Mouse (Mus musculus) stomach, postnatal 0 days (tissue): ENCODE measurements around the gene Nup160. TPM values are rescaled to one million over a fixed set of nuclear protein-coding genes. Genes with fewer than 3 reads are reported as not detected.

Experiments used
- ATAC-seq: fragments of 200-750 bp; cut with Nextera tagmentation; 2 replicates; pipeline ENCODE4 v1.8.0; 2017; ENCODE audit not compliant: low FRiP score, low TSS enrichment
- DNase-seq: peaks from one replicate; pipeline ENCODE4 v3.0.0-alpha.2; 2016; ENCODE audit warnings: low spot score
- H3K27ac ChIP-seq: fragments of 300-500 bp; sonication (generic); replicated peaks from 2 replicates; pipeline ENCODE4 v1.5.1; 2014; ENCODE audit warnings: mild to moderate bottlenecking, control low read depth
- H3K27me3 ChIP-seq: fragments of 300-500 bp; sonication (generic); 2 replicates; pipeline ENCODE4 v1.6.1; 2014; ENCODE audit warnings: low read length; ENCODE audit not compliant: control insufficient read depth, insufficient read depth
- H3K36me3 ChIP-seq: fragments of 300-500 bp; sonication (generic); 2 replicates; pipeline ENCODE4 v1.6.1; 2014; ENCODE audit warnings: low read length, mixed read lengths; ENCODE audit not compliant: control insufficient read depth, insufficient read depth
- H3K4me1 ChIP-seq: fragments of 300-500 bp; sonication (generic); replicated peaks from 2 replicates; pipeline ENCODE4 v1.6.1; 2014; ENCODE audit warnings: antibody characterized with exemption; ENCODE audit not compliant: control insufficient read depth, insufficient read depth
- H3K4me2 ChIP-seq: fragments of 300-500 bp; sonication (generic); replicated peaks from 2 replicates; pipeline ENCODE4 v1.6.1; 2014; ENCODE audit warnings: low read depth, mild to moderate bottlenecking, control low read depth, moderate library complexity
- H3K4me3 ChIP-seq: fragments of 300-500 bp; sonication (generic); 2 replicates; pipeline ENCODE4 v1.5.1; 2014; ENCODE audit warnings: low read depth, low read length, control low read depth
- H3K9ac ChIP-seq: fragments of 300-500 bp; sonication (generic); 2 replicates; pipeline ENCODE4 v1.6.1; 2014; ENCODE audit warnings: mild to moderate bottlenecking, low read length, control low read depth, mixed read lengths
- H3K9me3 ChIP-seq: fragments of 300-500 bp; sonication (generic); 2 replicates; pipeline ENCODE4 v1.6.1; 2016; ENCODE audit warnings: low read length; ENCODE audit not compliant: control insufficient read depth
- CTCF ChIP-seq: IDR thresholded peaks from 2 replicates; pipeline ENCODE4 v1.5.1; 2016; ENCODE audit warnings: antibody characterized with exemption, low read depth, mild to moderate bottlenecking, moderate library complexity
- EP300 ChIP-seq: optimal IDR thresholded peaks from 2 replicates; pipeline ENCODE3; 2016; ENCODE audit warnings: antibody characterized with exemption
- WGBS: fragments of 180-500 bp; shearing (Covaris S2); extraction: QIAGEN DNeasy Blood & Tissue Kit; methylation state at CpG from one replicate; pipeline ENCODE4 v1.1.7; 2014; 5-methylcytosine and 5-hydroxymethylcytosine counted together
- polyA plus RNA-seq: library from polyadenylated mRNA; unstranded; fragments of >200 nt; fragmentation: Nextera tagmentation; extraction: Ambion mirVana; gene quantifications from 2 replicates; pipeline ENCODE4 v1.2.1, GENCODE M21; 2015

Gene Nup160
- polyA plus RNA-seq, 1 experiment from 2014 or later, result 8.1 TPM

DNA sequence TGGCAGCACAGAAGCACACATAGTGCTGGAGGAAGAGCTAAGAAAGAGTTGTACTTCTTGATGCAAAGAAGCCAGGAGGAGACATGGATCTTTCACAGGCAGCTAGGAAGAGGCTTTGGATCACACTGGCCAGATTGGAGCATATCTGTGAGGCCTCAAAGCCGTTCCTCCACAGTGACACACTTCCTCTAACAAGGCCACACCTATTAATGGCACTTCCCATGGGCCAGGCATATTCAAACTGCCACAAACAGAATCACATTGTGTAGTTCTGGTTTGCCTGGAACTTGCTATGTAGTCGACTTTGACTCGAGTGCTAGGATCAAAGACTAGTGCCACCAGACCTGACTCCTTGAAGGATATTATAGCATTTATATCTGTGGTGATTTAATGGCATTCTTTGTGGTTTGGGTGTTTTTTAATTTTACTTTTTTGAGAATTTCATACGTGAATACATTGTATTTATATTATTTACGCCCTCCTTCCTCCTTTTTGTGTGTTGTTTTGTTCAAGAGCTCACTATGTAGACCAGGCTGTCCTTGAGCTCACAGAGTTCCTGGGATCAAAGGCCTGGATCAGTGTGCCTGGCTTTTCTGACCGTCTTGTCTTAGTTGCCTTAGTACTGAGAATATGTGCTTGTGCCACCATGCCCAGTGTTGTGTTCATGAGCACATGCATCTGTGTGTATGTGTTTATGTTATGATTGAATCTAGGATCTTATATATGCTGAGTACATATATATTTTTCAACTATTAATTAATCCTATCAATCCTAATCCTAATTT, 72.9 kb downstream of the Nup160 start:
- TF ChIP-seq CTCF (no peak), EP300 (no peak)
- Histone ChIP-seq H3K9ac (no peak overlapping the region), H3K4me2 (no peak overlapping the region), H3K4me3 (no peak overlapping the region), H3K27ac (no peak overlapping the region), H3K9me3 (no peaks in the 10 kb centered on the region), H3K36me3 (peaks cover 15% of the 10 kb centered on the region), H3K27me3 (no peaks in the 10 kb centered on the region), H3K4me1 (peaks cover 4% of the 10 kb centered on the region; the same call in 1 of the 2 replicates)
- no peak for ATAC-seq
- 73% methylated on average over 6 of the region's 6 CpGs for WGBS
- peak; percentile 18 for DNase-seq

DNA sequence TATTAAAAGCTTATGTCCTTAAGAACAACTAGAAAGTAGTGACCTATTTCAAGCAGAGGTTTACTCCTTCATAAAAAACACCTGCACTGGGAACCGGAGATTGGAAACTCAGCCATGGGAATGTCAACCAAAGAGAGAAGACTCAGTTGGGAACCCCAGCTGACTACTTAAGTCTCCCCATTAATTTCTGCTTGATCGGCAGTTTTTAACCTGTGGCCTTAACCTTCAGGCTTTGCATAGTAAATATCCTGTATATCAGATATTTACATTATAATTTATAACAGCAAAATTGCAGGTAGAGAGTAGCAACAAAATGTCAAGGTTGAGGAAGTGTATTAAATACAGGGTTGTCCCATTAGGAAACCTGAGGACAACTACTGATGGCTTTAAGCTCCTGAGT, 76.5 kb downstream of the Nup160 start:
- DNase-seq (no peak), ATAC-seq (no peak)
- H3K27me3 ChIP-seq, result no peaks in the 10 kb centered on the region
- peaks cover 26% of the 10 kb centered on the region for H3K36me3 ChIP-seq
- WGBS, result 96% methylated on average over 2 of the region's 2 CpGs
- no peak overlapping the region for H3K4me3 ChIP-seq
- H3K4me2 ChIP-seq, result no peak overlapping the region
- H3K9me3 ChIP-seq, result no peaks in the 10 kb centered on the region
- TF ChIP-seq CTCF, result no peak
- no peaks in the 10 kb centered on the region for H3K4me1 ChIP-seq
- no peak overlapping the region for H3K9ac ChIP-seq
- no peak overlapping the region for H3K27ac ChIP-seq

GRCm38 (mm10) chr2:90754188-90754587, 77.2 kb downstream of the Nup160 start:
- H3K36me3 ChIP-seq, result peaks cover 26% of the 10 kb centered on the region
- WGBS, result 99% methylated on average over 3 of the region's 3 CpGs
- DNase-seq, result no peak

DNA sequence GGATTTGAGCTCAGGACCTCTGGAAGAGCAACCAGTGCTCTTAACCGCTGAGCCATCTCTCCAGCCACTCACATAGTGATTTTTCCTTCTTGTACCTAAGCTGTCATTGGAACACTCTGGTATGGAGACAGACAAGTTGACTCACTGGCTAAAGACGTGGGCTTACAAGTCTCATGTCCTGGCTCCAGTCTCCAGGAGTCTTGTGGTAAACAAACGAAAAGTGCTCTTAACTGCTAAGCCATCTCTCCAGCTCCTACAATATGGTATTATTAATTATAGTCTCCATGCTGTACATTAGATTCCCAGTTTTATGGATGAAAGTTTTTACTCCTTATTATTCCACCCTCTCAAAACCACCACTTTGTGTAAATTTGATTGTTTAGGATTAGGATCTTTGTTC, 88.1 kb downstream of the Nup160 start:
- ATAC-seq (no peak), DNase-seq (no peak)
- Histone ChIP-seq H3K4me2 (no peak overlapping the region), H3K27ac (no peak overlapping the region), H3K4me3 (no peak overlapping the region), H3K9me3 (no peaks in the 10 kb centered on the region), H3K36me3 (peaks cover 37% of the 10 kb centered on the region), H3K9ac (no peak overlapping the region), H3K27me3 (no peaks in the 10 kb centered on the region), H3K4me1 (no peaks in the 10 kb centered on the region)
- no peak for TF ChIP-seq CTCF
- TF ChIP-seq EP300, result no peak
- WGBS, result 73% methylated on average over 3 of the region's 3 CpGs

More at GRCm38 (mm10) chr2:90754188-90754587, 77.2 kb downstream of the Nup160 start:
- H3K27ac ChIP-seq, result no peak overlapping the region
- H3K4me2 ChIP-seq, result no peak overlapping the region
- H3K4me3 ChIP-seq, result no peak overlapping the region
- no peaks in the 10 kb centered on the region for H3K27me3 ChIP-seq
- ATAC-seq, result no peak
- H3K9ac ChIP-seq, result no peak overlapping the region
- no peaks in the 10 kb centered on the region for H3K9me3 ChIP-seq
- no peak for TF ChIP-seq EP300
- no peak for TF ChIP-seq CTCF
- no peaks in the 10 kb centered on the region for H3K4me1 ChIP-seq

DNA sequence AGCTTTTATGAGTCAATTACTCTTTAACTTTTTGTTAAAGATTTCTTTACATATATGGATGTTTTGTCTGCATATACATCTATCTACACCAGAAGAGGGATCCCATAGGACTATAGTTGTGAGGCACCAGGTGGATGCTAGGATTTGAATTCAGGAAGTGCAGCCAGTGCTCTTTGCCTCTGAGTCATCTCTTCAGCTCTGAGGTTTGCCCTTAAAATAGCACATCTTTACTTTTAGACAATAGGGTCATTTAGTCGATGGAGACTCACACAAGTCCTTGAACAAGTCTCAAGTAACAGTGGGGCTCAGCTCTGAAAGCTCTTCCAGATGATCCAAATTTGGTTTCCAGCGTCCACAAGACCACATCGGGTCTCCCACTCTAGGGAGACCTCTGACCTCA, 104.3 kb downstream of the Nup160 start:
- no peak for DNase-seq
- Histone ChIP-seq H3K9me3 (no peaks in the 10 kb centered on the region), H3K9ac (no peak overlapping the region), H3K36me3 (peaks cover 18% of the 10 kb centered on the region), H3K4me1 (no peaks in the 10 kb centered on the region), H3K4me3 (no peak overlapping the region), H3K4me2 (no peak overlapping the region), H3K27ac (no peak overlapping the region), H3K27me3 (no peaks in the 10 kb centered on the region)
- 37% methylated on average over 3 of the region's 3 CpGs for WGBS
- ATAC-seq, result no peak
- TF ChIP-seq CTCF (no peak), EP300 (no peak)

- no peak for TF ChIP-seq EP300
- TF ChIP-seq CTCF, result no peak
- H3K4me3 ChIP-seq, result no peak overlapping the region
- no peak overlapping the region for H3K27ac ChIP-seq
- no peaks in the 10 kb centered on the region for H3K4me1 ChIP-seq
- peaks cover 15% of the 10 kb centered on the region for H3K36me3 ChIP-seq
- no peak overlapping the region; the same call in 1 of the 2 replicates for H3K4me2 ChIP-seq
- ATAC-seq, result no peak
- no peak overlapping the region for H3K9ac ChIP-seq
- no peaks in the 10 kb centered on the region for H3K9me3 ChIP-seq
- DNase-seq, result no peak
- WGBS, result 53% methylated on average over 2 of the region's 2 CpGs
- no peaks in the 10 kb centered on the region for H3K27me3 ChIP-seq
Measured at GRCm38 (mm10) chr2:90781938-90782337, 104.9 kb downstream of the Nup160 start.
